Comparison of ENCODE assay signal across 15 mouse cellular contexts in the genomic region with DNA sequence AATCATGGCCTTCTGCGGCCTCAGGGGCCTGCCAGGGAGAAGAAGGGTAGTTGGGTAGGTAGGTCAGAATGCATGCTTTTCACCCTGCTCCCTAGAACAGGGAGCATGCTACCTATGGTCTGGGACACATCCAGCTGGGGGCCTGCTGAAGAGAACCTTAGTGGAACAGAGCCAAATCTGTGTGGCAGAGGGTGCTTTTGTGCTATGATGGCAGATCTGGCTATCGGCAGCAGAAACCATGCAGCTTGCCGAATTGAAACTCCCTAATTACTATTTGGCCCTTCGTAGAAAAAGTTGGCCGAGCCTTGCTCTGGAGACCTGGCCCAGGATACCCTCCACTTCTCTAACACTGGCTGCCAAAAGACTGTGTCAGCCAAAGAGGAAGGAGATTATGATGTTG. TPM values are rescaled to one million over a fixed set of nuclear protein-coding genes. Genes with fewer than 3 reads are reported as not detected.
DNase-seq lines count a peak whose midpoint lies in the region; TF ChIP-seq lines count a peak whose summit lies in the region.
"Had no signal": no experiment of that assay in that cellular context is flagged by ENCODE, and none has a peak within 500 bp of the region (broad histone marks: within the 10 kb centered on the region; RNA-seq: fewer than 3 reads in every experiment).

No protein-coding gene starts in this region.

- TF ChIP-seq POLR2A in brain, embryonic 14.5 days (IDR thresholded peaks at IDR 0.05; ENCODE audit: borderline replicate concordance, extremely low read depth, insufficient read depth, insufficient read length, poor library complexity, severe bottlenecking), result no peak

- DNase-seq in embryo, embryonic 10 days (ENCODE audit: low spot score), result peak; percentile 1
- no peak for DNase-seq in embryo, embryonic 10.5 days (ENCODE audit: low spot score)
- peak; percentile 88 for DNase-seq in heart, adult 11 months
- DNase-seq in heart, adult 9 months (ENCODE audit: low spot score in 2 of 2), result no peak
- peak; percentile 23 for DNase-seq in brain, embryonic 14.5 days (ENCODE audit: low read depth)
- DNase-seq in adipocyte (ENCODE audit: low spot score), result no peak
- DNase-seq: adrenal gland, adult 8-10 months; adrenal gland, postnatal 25 days; cerebellum, adult 11 months; cerebellum, adult 2 months; cerebellum, adult 9-11 months; cerebellum, postnatal 25 days; gastrocnemius, adult 2 months; gastrocnemius, postnatal 14 days; kidney, adult 2 months had no signal

- no peak for TF ChIP-seq CTCF in brain, embryonic 14.5 days (IDR thresholded peaks at IDR 0.05; ENCODE audit: borderline replicate concordance, extremely low read depth, insufficient read depth, insufficient read length)

RNA-seq across cellular contexts. Expression of gene Stc2, which starts 11.4 kb away (rescaled TPM):
- 1.2 and 1.7 TPM in 2 replicates for polyA plus RNA-seq in brain, embryonic 14.5 days (2012; rRNA removed)

Comparison
In these comparisons a context has a peak if more than half of its experiments do, and no peak if none do; other contexts are left out.
1. DNase-seq: peak in embryo, embryonic 10 days (single experiment), heart, adult 11 months (single experiment) and brain, embryonic 14.5 days (single experiment); none in embryo, embryonic 10.5 days (single experiment), heart, adult 9 months (0 of 2) and adipocyte (single experiment).